Mouse (Mus musculus): Measurements from ENCODE around the gene Exosc2. TPM values are rescaled to one million over a fixed set of nuclear protein-coding genes. Genes with fewer than 3 reads are reported as not detected.

Exosc2 gene
- polyA plus RNA-seq, 1 experiment from 2014 or later = 73.6 TPM

DNA sequence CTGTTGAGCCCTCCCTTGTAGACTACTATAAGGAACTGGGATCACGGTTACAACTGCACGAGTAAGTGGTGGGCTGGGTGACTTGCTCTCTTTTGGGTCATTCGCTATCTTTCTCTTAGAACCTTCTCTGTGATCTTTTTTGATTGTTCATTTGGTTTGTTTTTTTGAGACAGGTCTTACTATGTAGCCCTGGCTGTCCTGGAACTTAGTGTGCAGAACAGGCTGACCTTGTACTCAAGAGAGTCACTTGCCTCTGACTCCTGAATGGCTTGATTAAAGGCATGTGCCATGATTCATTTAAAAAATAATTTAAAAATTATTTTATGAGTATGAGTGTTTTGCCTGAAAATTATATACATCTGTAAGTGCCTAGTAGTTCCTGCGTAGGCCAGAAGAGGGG, 44.3 kb downstream of the Exosc2 start:
- 94% methylated on average over 4 of the region's 4 CpGs for WGBS

DNA sequence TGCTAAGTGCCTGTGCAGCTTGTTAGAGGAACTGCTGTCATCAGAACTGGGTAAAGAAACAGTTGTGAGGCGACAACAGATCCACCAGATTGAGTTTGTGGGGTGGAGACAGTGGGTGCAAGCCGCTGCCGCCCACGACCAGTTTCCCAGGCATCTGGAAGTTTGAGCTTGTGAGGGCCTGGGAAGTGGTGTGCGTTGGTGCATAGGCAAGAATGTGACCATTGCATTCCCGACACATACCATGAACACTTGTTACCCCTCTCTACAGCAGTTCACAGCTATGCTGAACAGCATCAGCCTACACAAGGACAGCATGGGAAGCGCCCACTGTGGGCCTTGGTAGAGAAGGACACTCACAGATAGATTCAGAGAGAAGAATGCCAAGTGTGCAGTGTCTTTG, 45.5 kb downstream of the Exosc2 start:
- H3K27ac ChIP-seq (ENCODE audit: low read depth, low read length) = no peak overlapping the region
- no peak overlapping the region for H3K4me2 ChIP-seq (replicated peaks; ENCODE audit: low read depth, low read length)
- no peaks in the 10 kb centered on the region for H3K4me1 ChIP-seq (ENCODE audit: control insufficient read depth, insufficient read depth, low read length)
- no peaks in the 10 kb centered on the region for H3K9me3 ChIP-seq (ENCODE audit: control insufficient read depth, low read length)
- no peaks in the 10 kb centered on the region for H3K27me3 ChIP-seq (ENCODE audit: control insufficient read depth, insufficient read depth, low read length)
- WGBS = 68% methylated on average over 7 of the region's 7 CpGs
- no peak for ATAC-seq (ENCODE audit: low FRiP score, low TSS enrichment)
- H3K9ac ChIP-seq (ENCODE audit: low read depth, low read length) = no peak overlapping the region
- H3K36me3 ChIP-seq (ENCODE audit: control insufficient read depth, insufficient read depth, low read length) = 0 out of 2 replicates have a peak, but pooled peaks cover 3% of the 10 kb centered on the region
- H3K4me3 ChIP-seq (ENCODE audit: low read length) = no peak overlapping the region

More for the DNA sequence above, 44.3 kb downstream of the Exosc2 start:
- no peaks in the 10 kb centered on the region for H3K27me3 ChIP-seq (ENCODE audit: control insufficient read depth, insufficient read depth, low read length)
- H3K9me3 ChIP-seq (ENCODE audit: control insufficient read depth, low read length) = no peaks in the 10 kb centered on the region
- H3K27ac ChIP-seq (ENCODE audit: low read depth, low read length) = no peak overlapping the region
- ATAC-seq (ENCODE audit: low FRiP score, low TSS enrichment) = no peak
- no peak overlapping the region for H3K9ac ChIP-seq (ENCODE audit: low read depth, low read length)
- H3K36me3 ChIP-seq (ENCODE audit: control insufficient read depth, insufficient read depth, low read length) = 0 out of 2 replicates have a peak, but pooled peaks cover 3% of the 10 kb centered on the region
- no peak overlapping the region for H3K4me2 ChIP-seq (replicated peaks; ENCODE audit: low read depth, low read length)
- H3K4me3 ChIP-seq (ENCODE audit: low read length) = no peak overlapping the region
- no peaks in the 10 kb centered on the region for H3K4me1 ChIP-seq (ENCODE audit: control insufficient read depth, insufficient read depth, low read length)

DNA sequence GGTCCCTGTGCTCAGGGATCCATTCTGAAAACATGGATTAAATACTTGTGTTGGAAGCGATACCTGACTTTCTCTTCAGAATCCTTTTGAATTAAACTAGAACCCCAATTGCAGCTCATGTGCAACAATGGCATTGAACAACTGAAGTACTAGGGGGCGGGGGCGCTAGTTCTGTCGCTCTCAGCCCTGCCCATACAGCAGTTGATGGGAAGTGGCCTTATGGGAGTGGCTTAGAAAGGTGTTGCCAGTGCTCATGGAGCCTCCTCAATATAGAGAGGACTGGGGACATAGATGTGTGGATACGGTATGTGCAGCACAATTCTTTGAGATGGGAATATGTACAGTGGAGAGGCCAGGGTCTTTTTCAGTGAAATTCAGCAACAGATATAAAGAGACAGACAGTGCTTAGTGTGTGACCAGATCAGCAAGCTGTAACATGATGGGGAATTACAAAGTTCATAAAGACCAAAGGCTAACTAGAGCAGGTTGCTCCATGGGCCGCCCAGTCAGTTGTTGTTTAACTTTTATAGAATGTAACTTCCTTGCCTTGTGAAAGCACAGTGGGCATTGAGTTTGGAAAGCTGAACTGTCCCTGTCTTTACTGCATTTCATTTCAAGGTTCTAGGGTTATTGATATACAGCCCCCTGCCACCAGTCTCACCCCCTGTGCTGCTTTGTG, 48.8 kb downstream of the Exosc2 start:
- H3K4me1 ChIP-seq (ENCODE audit: control insufficient read depth, insufficient read depth, low read length) = no peaks in the 10 kb centered on the region
- no peak overlapping the region for H3K4me3 ChIP-seq (ENCODE audit: low read length)
- no peaks in the 10 kb centered on the region; the same call in 1 of the 2 replicates for H3K36me3 ChIP-seq (ENCODE audit: control insufficient read depth, insufficient read depth, low read length)
- no peak overlapping the region for H3K4me2 ChIP-seq (replicated peaks; ENCODE audit: low read depth, low read length)
- no peak overlapping the region for H3K9ac ChIP-seq (ENCODE audit: low read depth, low read length)
- WGBS = 84% methylated on average over 6 of the region's 6 CpGs
- no peaks in the 10 kb centered on the region for H3K9me3 ChIP-seq (ENCODE audit: control insufficient read depth, low read length)
- no peak for ATAC-seq (ENCODE audit: low FRiP score, low TSS enrichment)
- no peak overlapping the region for H3K27ac ChIP-seq (ENCODE audit: low read depth, low read length)
- no peaks in the 10 kb centered on the region for H3K27me3 ChIP-seq (ENCODE audit: control insufficient read depth, insufficient read depth, low read length)

GRCm38 (mm10) chr2:31719944-31720343, 49.4 kb downstream of the Exosc2 start:
- Histone ChIP-seq H3K27me3 (ENCODE audit: control insufficient read depth, insufficient read depth, low read length) (no peaks in the 10 kb centered on the region), H3K9me3 (ENCODE audit: control insufficient read depth, low read length) (no peaks in the 10 kb centered on the region), H3K4me1 (ENCODE audit: control insufficient read depth, insufficient read depth, low read length) (no peaks in the 10 kb centered on the region), H3K36me3 (ENCODE audit: control insufficient read depth, insufficient read depth, low read length) (no peaks in the 10 kb centered on the region; the same call in 1 of the 2 replicates), H3K27ac (ENCODE audit: low read depth, low read length) (no peak overlapping the region), H3K4me3 (ENCODE audit: low read length) (no peak overlapping the region), H3K4me2 (replicated peaks; ENCODE audit: low read depth, low read length) (no peak overlapping the region), H3K9ac (ENCODE audit: low read depth, low read length) (no peak overlapping the region)
- 72% methylated on average over 2 of the region's 2 CpGs for WGBS
- no peak for ATAC-seq (ENCODE audit: low FRiP score, low TSS enrichment)

GRCm38 (mm10) chr2:31720783-31721182, 50.3 kb downstream of the Exosc2 start:
- H3K4me2 ChIP-seq (replicated peaks; ENCODE audit: low read depth, low read length) = no peak overlapping the region
- no peak for ATAC-seq (ENCODE audit: low FRiP score, low TSS enrichment)
- no peaks in the 10 kb centered on the region; the same call in 1 of the 2 replicates for H3K36me3 ChIP-seq (ENCODE audit: control insufficient read depth, insufficient read depth, low read length)
- no peak overlapping the region for H3K27ac ChIP-seq (ENCODE audit: low read depth, low read length)
- no peak overlapping the region for H3K4me3 ChIP-seq (ENCODE audit: low read length)
- H3K4me1 ChIP-seq (ENCODE audit: control insufficient read depth, insufficient read depth, low read length) = no peaks in the 10 kb centered on the region
- H3K9me3 ChIP-seq (ENCODE audit: control insufficient read depth, low read length) = no peaks in the 10 kb centered on the region
- H3K27me3 ChIP-seq (ENCODE audit: control insufficient read depth, insufficient read depth, low read length) = no peaks in the 10 kb centered on the region
- no peak overlapping the region for H3K9ac ChIP-seq (ENCODE audit: low read depth, low read length)
- 62% methylated on average over 4 of the region's 4 CpGs for WGBS

- peaks cover 2% of the 10 kb centered on the region; the same call in 1 of the 2 replicates for H3K36me3 ChIP-seq (ENCODE audit: control insufficient read depth, insufficient read depth, low read length)
- 95% methylated on average over 7 of the region's 7 CpGs for WGBS
- H3K27ac ChIP-seq (ENCODE audit: low read depth, low read length) = no peak overlapping the region
- H3K4me2 ChIP-seq (replicated peaks; ENCODE audit: low read depth, low read length) = no peak overlapping the region
- no peaks in the 10 kb centered on the region for H3K27me3 ChIP-seq (ENCODE audit: control insufficient read depth, insufficient read depth, low read length)
- H3K4me3 ChIP-seq (ENCODE audit: low read length) = no peak overlapping the region
- H3K4me1 ChIP-seq (ENCODE audit: control insufficient read depth, insufficient read depth, low read length) = no peaks in the 10 kb centered on the region
- no peak for ATAC-seq (ENCODE audit: low FRiP score, low TSS enrichment)
- no peak overlapping the region for H3K9ac ChIP-seq (ENCODE audit: low read depth, low read length)
- H3K9me3 ChIP-seq (ENCODE audit: control insufficient read depth, low read length) = no peaks in the 10 kb centered on the region
These were observed 54.4 kb downstream of the Exosc2 start for GRCm38 (mm10) chr2:31724730-31725490.

GRCm38 (mm10) chr2:31727576-31728277, 57.2 kb downstream of the Exosc2 start:
- Histone ChIP-seq H3K4me1 (ENCODE audit: control insufficient read depth, insufficient read depth, low read length) (no peaks in the 10 kb centered on the region), H3K36me3 (ENCODE audit: control insufficient read depth, insufficient read depth, low read length) (0 out of 2 replicates have a peak, but pooled peaks cover 2% of the 10 kb centered on the region), H3K9ac (ENCODE audit: low read depth, low read length) (no peak overlapping the region), H3K27ac (ENCODE audit: low read depth, low read length) (no peak overlapping the region), H3K9me3 (ENCODE audit: control insufficient read depth, low read length) (no peaks in the 10 kb centered on the region), H3K4me3 (ENCODE audit: low read length) (no peak overlapping the region), H3K27me3 (ENCODE audit: control insufficient read depth, insufficient read depth, low read length) (no peaks in the 10 kb centered on the region), H3K4me2 (replicated peaks; ENCODE audit: low read depth, low read length) (no peak overlapping the region)
- no peak for ATAC-seq (ENCODE audit: low FRiP score, low TSS enrichment)
- WGBS = 77% methylated on average over 9 of the region's 9 CpGs

DNA sequence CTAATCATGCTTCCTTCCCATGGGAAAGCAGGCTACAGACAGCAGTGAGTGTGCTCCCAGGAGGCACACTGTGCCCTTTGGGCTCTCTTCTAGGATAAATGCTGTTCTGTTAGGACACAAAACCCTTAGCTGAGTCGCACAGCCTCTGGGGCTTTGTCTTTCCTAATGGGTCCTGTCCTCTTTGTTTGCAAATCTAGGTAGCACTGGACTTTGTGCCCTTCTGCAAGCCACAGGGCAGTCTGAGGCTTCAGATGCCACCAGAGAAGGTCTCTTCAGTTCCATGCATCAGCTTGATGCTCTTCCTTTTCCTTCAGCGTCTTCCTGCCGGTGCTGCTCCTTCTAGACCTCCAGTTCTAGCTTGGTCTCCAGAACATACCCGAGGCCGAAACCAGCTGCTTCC, 60.1 kb downstream of the Exosc2 start:
- H3K4me3 ChIP-seq (ENCODE audit: low read length) = no peak overlapping the region
- H3K9ac ChIP-seq (ENCODE audit: low read depth, low read length) = no peak overlapping the region
- 82% methylated on average over 5 of the region's 5 CpGs for WGBS
- no peak for ATAC-seq (ENCODE audit: low FRiP score, low TSS enrichment)
- no peaks in the 10 kb centered on the region for H3K27me3 ChIP-seq (ENCODE audit: control insufficient read depth, insufficient read depth, low read length)
- H3K27ac ChIP-seq (ENCODE audit: low read depth, low read length) = no peak overlapping the region
- no peaks in the 10 kb centered on the region for H3K4me1 ChIP-seq (ENCODE audit: control insufficient read depth, insufficient read depth, low read length)
- H3K9me3 ChIP-seq (ENCODE audit: control insufficient read depth, low read length) = no peaks in the 10 kb centered on the region
- 0 out of 2 replicates have a peak, but pooled peaks cover 2% of the 10 kb centered on the region for H3K36me3 ChIP-seq (ENCODE audit: control insufficient read depth, insufficient read depth, low read length)
- H3K4me2 ChIP-seq (replicated peaks; ENCODE audit: low read depth, low read length) = no peak overlapping the region

Measured in kidney, embryonic 14.5 days (tissue).